Mouse (Mus musculus): ENCODE measurements around the gene Lsg1.

- TF ChIP-seq CTCF (IDR thresholded peaks at IDR 0.05; ENCODE audit: low read depth) (no peak), EP300 (optimal IDR thresholded peaks at IDR 0.05) (no peak)
These were observed 23.9 kb upstream of the Lsg1 start for GRCm38 (mm10) chr16:30611331-30611730.

All from stomach, postnatal 0 days (tissue).